Mouse (Mus musculus): ENCODE measurements around the gene Slc44a2.

- no peak for TF ChIP-seq CTCF (IDR thresholded peaks at IDR 0.05; ENCODE audit: borderline replicate concordance, control insufficient read depth, extremely low read depth, insufficient read depth, low read length, poor library complexity)
- TF ChIP-seq POLR2A (IDR thresholded peaks at IDR 0.05; ENCODE audit: control insufficient read depth, extremely low read depth, insufficient read depth, low read length, poor library complexity) = no peak
These were observed 5.9 kb upstream of the Slc44a2 start for GRCm38 (mm10) chr9:21314367-21315140.

Measured in thymus, adult 2 months (tissue).